Mouse (Mus musculus) embryonic facial prominence, embryonic 12.5 days (tissue): ENCODE measurements around the gene Ascc3. TPM values are rescaled to one million over a fixed set of nuclear protein-coding genes. Genes with fewer than 3 reads are reported as not detected.

Source experiments
- ATAC-seq: fragments of 200-750 bp; cut with Nextera tagmentation; 2 replicates; pipeline ENCODE4 v1.8.0; 2017; ENCODE audit not compliant: insufficient number of reproducible peaks, insufficient read depth, low FRiP score, low TSS enrichment
- H3K27ac ChIP-seq: fragments of 300-500 bp; sonication (generic); 2 replicates; pipeline ENCODE4 v1.5.1; 2016; ENCODE audit warnings: mild to moderate bottlenecking
- H3K27me3 ChIP-seq: fragments of 300-500 bp; sonication (generic); 2 replicates; pipeline ENCODE4 v1.6.1; 2016; ENCODE audit warnings: mild to moderate bottlenecking, moderate library complexity
- H3K36me3 ChIP-seq: fragments of 300-500 bp; sonication (generic); 2 replicates; pipeline ENCODE4 v1.6.1; 2016; ENCODE audit warnings: mild to moderate bottlenecking
- H3K4me1 ChIP-seq: fragments of 300-500 bp; sonication (generic); 2 replicates; pipeline ENCODE4 v1.6.1; 2016
- H3K4me2 ChIP-seq: fragments of 300-500 bp; sonication (generic); replicated peaks from 2 replicates; pipeline ENCODE4 v1.6.1; 2016; ENCODE audit warnings: mild to moderate bottlenecking, moderate library complexity
- H3K4me3 ChIP-seq: fragments of 300-500 bp; sonication (generic); 2 replicates; pipeline ENCODE4 v1.5.1; 2016; ENCODE audit warnings: mild to moderate bottlenecking
- H3K9ac ChIP-seq: fragments of 300-500 bp; sonication (generic); 2 replicates; pipeline ENCODE4 v1.6.1; 2016; ENCODE audit warnings: mild to moderate bottlenecking, moderate library complexity
- H3K9me3 ChIP-seq: fragments of 300-500 bp; sonication (generic); 2 replicates; pipeline ENCODE4 v1.6.1; 2016; ENCODE audit warnings: mild to moderate bottlenecking, moderate library complexity
- WGBS: fragments of 180-500 bp; shearing (Covaris S2); methylation state at CpG from one replicate; pipeline ENCODE4 v1.1.7; 2016; 5-methylcytosine and 5-hydroxymethylcytosine counted together
- polyA plus RNA-seq: library from polyadenylated mRNA; unstranded; fragments of >200 nt; fragmentation: Nextera tagmentation; extraction: Ambion mirVana; gene quantifications from 2 replicates; pipeline ENCODE4 v1.2.1, GENCODE M21; 2016

Ascc3 gene
- polyA plus RNA-seq, 1 experiment from 2014 or later: 27.0 TPM

- no peak overlapping the region for H3K9ac ChIP-seq
- ATAC-seq: no peak
- H3K4me1 ChIP-seq: no peaks in the 10 kb centered on the region
- H3K27me3 ChIP-seq: no peaks in the 10 kb centered on the region
- no peak overlapping the region for H3K4me2 ChIP-seq
- no peaks in the 10 kb centered on the region for H3K36me3 ChIP-seq
- no peak overlapping the region for H3K4me3 ChIP-seq
- H3K27ac ChIP-seq: no peak overlapping the region
- 83% methylated on average over 5 of the region's 5 CpGs for WGBS
- H3K9me3 ChIP-seq: no peaks in the 10 kb centered on the region
Measured at GRCm38 (mm10) chr10:50876952-50877351, 284.5 kb downstream of the Ascc3 start.

DNA sequence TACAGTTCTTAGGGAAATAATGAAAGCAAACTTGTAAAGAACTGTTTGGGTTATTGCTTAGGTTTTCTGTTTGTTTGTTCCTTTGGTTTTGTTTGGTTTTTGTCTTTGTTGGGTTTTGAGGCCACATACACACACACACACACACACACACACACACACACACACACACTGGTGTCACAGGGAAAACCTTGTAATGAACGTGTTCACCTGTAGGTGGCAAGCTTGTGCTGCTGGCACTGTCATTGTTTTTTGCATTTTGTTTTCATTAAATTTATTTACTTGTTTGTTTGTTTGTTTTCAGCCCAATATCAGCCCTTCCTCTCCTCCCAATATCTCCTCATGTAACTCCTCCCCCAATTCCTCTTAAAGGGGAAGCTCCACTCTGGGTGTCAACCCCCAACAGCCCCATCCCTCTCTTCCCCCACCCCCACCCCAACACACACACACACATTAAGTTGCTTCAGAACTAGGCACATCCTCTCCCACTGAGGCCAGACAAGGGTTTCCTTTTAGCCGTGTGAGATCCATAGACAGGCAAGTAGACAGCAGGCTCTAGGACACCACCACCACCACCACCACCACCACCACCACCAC lies 289.1 kb downstream of the Ascc3 start:
- 15% methylated on average over 2 of the region's 2 CpGs for WGBS
- no peak for ATAC-seq
- no peaks in the 10 kb centered on the region for H3K36me3 ChIP-seq

DNA sequence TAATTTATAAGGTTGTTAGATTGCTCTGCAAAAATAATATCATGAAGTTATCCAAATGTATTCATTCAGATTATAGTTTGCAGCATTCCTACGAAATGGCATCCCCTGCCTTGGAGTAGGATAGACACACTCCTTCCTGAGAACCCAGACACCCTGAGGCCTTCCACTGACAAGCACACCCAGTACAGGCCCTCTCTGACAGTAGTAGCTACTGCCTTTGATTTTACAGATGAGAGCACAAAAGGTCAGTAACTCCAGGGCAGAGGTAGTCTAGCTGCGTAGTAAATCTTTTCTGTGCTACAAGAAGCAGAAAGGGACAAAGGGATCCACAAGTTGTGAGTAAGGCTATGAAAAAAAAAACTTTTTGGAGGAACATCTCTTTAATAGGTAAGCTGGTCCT lies 289.9 kb downstream of the Ascc3 start:
- Histone ChIP-seq H3K4me3 (no peak overlapping the region), H3K9me3 (no peaks in the 10 kb centered on the region), H3K36me3 (no peaks in the 10 kb centered on the region), H3K27me3 (no peaks in the 10 kb centered on the region), H3K9ac (no peak overlapping the region), H3K4me2 (no peak overlapping the region), H3K4me1 (no peaks in the 10 kb centered on the region), H3K27ac (no peak overlapping the region)
- WGBS: 44% methylated on average over 2 of the region's 2 CpGs
- ATAC-seq: no peak

More for the DNA sequence above, 289.1 kb downstream of the Ascc3 start:
- no peak overlapping the region for H3K4me3 ChIP-seq
- no peaks in the 10 kb centered on the region for H3K9me3 ChIP-seq
- H3K9ac ChIP-seq: no peak overlapping the region
- no peak overlapping the region for H3K4me2 ChIP-seq
- no peaks in the 10 kb centered on the region for H3K27me3 ChIP-seq
- H3K27ac ChIP-seq: no peak overlapping the region
- H3K4me1 ChIP-seq: no peaks in the 10 kb centered on the region

- H3K9ac ChIP-seq: no peak overlapping the region
- H3K27me3 ChIP-seq: peaks cover 24% of the 10 kb centered on the region
- WGBS: 56% methylated on average over 4 of the region's 4 CpGs
Measured at GRCm38 (mm10) chr10:50886305-50886704, 293.8 kb downstream of the Ascc3 start.

GRCm38 (mm10) chr10:50890621-50891020 lies 298.2 kb downstream of the Ascc3 start:
- Histone ChIP-seq H3K9ac (no peak overlapping the region), H3K36me3 (no peaks in the 10 kb centered on the region), H3K27me3 (peaks cover 58% of the 10 kb centered on the region), H3K9me3 (no peaks in the 10 kb centered on the region), H3K4me1 (peaks cover 15% of the 10 kb centered on the region), H3K27ac (no peak overlapping the region), H3K4me2 (no peak overlapping the region), H3K4me3 (no peak overlapping the region)
- ATAC-seq: no peak
- WGBS: 10% methylated on average over 6 of the region's 6 CpGs

More at GRCm38 (mm10) chr10:50886305-50886704, 293.8 kb downstream of the Ascc3 start:
- H3K9me3 ChIP-seq: no peaks in the 10 kb centered on the region
- ATAC-seq: no peak
- H3K4me1 ChIP-seq: no peaks in the 10 kb centered on the region
- H3K4me3 ChIP-seq: no peak overlapping the region
- no peak overlapping the region for H3K4me2 ChIP-seq
- H3K27ac ChIP-seq: no peak overlapping the region
- H3K36me3 ChIP-seq: no peaks in the 10 kb centered on the region

GRCm38 (mm10) chr10:50891876-50892711 lies 299.6 kb downstream of the Ascc3 start:
- Histone ChIP-seq H3K27me3 (peaks cover 58% of the 10 kb centered on the region), H3K36me3 (no peaks in the 10 kb centered on the region), H3K4me2 (peak overlapping the region; percentile 15; the same call in 1 of the 2 replicates), H3K9ac (no peak overlapping the region), H3K4me3 (0 out of 2 replicates have a peak overlapping the region, but pooled peaks have one; percentile 5), H3K9me3 (no peaks in the 10 kb centered on the region), H3K27ac (no peak overlapping the region), H3K4me1 (peaks cover 15% of the 10 kb centered on the region)
- no peak for ATAC-seq
- WGBS: 1% methylated on average over 26 of the region's 26 CpGs

DNA sequence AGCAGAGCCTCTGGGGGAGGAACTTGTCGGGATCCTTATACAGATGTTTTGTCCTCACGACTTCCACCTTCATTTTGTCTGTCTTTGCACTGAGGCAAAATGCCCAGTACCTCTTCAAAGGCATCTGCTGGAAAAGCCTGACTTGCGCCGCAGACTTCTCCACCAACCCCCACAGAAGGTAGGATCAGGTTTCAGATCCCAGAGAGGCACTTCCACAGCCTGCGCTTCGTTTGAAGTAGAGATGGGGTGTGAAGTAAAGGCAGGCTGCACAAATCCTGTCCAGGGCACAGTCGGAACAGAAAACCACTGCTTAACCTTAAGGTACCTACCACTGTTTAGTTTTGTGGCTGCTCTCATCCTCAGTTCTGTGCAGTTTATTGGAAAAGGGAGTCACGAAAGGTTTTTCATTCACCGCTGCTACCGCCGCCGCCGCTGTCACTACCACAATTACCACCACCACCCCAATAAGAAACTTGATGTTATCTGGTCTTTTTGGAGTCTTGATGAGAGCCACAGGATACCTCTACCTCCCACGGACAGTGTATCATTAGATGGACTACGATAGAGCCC lies 300.4 kb downstream of the Ascc3 start:
- no peaks in the 10 kb centered on the region for H3K36me3 ChIP-seq
- 0 out of 2 replicates have a peak overlapping the region, but pooled peaks have one; percentile 5 for H3K4me3 ChIP-seq
- no peak overlapping the region for H3K9ac ChIP-seq
- no peak for ATAC-seq
- no peak overlapping the region for H3K27ac ChIP-seq
- H3K4me1 ChIP-seq: peaks cover 15% of the 10 kb centered on the region
- WGBS: under 1% methylated on average over 15 of the region's 15 CpGs
- H3K4me2 ChIP-seq: peak overlapping the region; percentile 15; the same call in 1 of the 2 replicates
- H3K27me3 ChIP-seq: peaks cover 64% of the 10 kb centered on the region
- no peaks in the 10 kb centered on the region for H3K9me3 ChIP-seq

DNA sequence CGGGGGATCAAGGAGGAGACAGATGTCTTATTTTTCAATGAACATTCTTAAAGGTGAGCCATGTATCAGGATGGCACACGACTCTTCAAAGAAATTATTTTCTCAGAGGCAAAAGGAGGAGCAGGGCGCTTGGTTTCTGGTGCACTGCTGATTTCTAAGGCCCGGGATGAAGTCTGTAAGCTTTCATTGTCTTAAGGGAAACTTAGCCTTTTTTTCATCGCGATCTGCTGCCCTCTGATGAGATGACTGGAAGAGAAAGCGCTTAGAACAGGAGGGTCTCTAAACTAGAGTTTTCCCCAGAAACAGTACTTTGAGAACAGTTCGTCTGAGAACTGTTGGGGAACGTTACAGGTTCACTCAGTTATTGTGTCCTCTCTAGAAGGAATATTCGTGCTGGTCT lies 301.1 kb downstream of the Ascc3 start:
- no peak overlapping the region for H3K9ac ChIP-seq
- ATAC-seq: no peak
- no peaks in the 10 kb centered on the region for H3K36me3 ChIP-seq
- H3K27ac ChIP-seq: no peak overlapping the region
- WGBS: 2% methylated on average over 10 of the region's 10 CpGs
- no peak overlapping the region; the same call in 1 of the 2 replicates for H3K4me2 ChIP-seq
- H3K4me3 ChIP-seq: peak overlapping the region; percentile 45; the same call in 1 of the 2 replicates
- peaks cover 15% of the 10 kb centered on the region for H3K4me1 ChIP-seq
- H3K9me3 ChIP-seq: no peaks in the 10 kb centered on the region
- peaks cover 64% of the 10 kb centered on the region for H3K27me3 ChIP-seq

- Histone ChIP-seq H3K36me3 (no peaks in the 10 kb centered on the region), H3K4me1 (peaks cover 15% of the 10 kb centered on the region), H3K27me3 (peaks cover 61% of the 10 kb centered on the region), H3K4me2 (peak within 1 kb of the TSS; percentile 80), H3K4me3 (peak within 1 kb of the TSS; percentile 45), H3K27ac (no peak within 1 kb of the TSS), H3K9ac (no peak within 1 kb of the TSS), H3K9me3 (no peaks in the 10 kb centered on the region)
- ATAC-seq: peak; percentile 91
- under 1% methylated on average over 62 of the region's 62 CpGs for WGBS
Measured at GRCm38 (mm10) chr10:50894170-50894991, 301.9 kb downstream of the Ascc3 start, which contains the start of gene Sim1. Gene Sim1 (plus strand): TSS chr10:50894754.

DNA sequence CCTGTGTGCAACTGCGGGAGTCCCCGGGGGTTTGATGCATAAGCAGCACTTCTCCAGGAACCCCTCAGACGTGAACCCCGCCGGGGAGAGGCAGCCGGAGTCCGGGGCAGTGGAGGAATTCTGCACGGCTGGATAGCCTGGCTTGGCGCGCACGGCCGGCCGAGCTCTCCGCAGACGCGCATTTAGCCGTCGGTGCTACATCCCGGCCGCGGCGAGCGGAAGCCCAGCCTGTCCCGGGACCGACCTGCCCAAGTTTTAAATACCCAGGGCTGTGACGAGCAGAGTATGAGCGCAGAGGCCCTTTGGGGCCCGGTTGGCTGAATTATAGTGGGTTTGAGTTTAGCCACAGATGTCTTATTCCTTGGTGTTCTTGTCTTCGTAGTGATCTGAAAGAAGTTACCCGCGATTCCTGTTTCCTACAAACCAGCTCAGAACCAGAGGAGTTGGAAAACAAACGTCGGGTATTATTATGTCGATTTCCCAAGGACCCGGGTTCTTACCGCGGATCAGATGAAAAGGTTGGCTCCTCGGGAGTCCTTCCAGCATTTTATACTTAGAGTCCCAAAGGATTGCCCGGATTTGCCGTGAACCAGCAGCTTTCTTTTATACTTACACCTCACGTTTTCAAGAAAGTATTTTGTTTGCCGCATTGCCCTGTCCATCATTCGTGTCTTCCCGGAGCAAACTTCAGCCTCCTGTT lies 302.8 kb downstream of the Ascc3 start:
- Histone ChIP-seq H3K9me3 (no peaks in the 10 kb centered on the region), H3K36me3 (no peaks in the 10 kb centered on the region), H3K27me3 (peaks cover 52% of the 10 kb centered on the region), H3K9ac (no peak overlapping the region), H3K4me3 (peak overlapping the region; percentile 45), H3K4me2 (peak overlapping the region; percentile 80), H3K4me1 (peaks cover 15% of the 10 kb centered on the region), H3K27ac (no peak overlapping the region)
- ATAC-seq: peak; percentile 8; the same call in 1 of the 2 replicates
- WGBS: under 1% methylated on average over 44 of the region's 44 CpGs
